Mouse (Mus musculus): Measurements from ENCODE around the gene Fam186b.

Fam186b gene

DNA sequence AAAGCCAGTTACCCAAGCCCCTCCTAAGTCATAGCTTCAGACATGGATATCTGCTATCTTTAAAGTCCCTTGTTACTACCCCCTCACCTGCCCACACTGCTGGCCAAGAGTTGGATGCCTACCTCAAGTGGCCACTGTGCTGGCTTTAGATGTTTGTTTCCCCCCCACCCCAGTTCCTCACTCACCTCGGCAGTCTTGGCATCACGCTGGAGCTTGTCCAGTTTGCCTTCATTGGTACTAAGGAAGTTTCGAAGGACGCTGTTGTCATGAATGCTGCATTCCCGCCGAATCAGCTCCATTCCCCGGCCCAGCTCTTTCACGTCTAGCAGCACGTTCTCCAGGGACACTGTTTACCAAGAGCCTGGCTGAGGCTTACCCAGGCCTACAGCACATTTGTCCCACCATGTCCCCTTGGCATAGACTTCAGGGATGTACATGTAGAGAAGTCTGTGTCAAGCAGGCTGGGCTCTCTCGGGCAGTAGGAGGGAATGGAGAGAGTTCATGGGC, 24.5 kb upstream of the Fam186b start:
- DNase-seq (ENCODE audit: low read depth, low spot score): no peak

DNA sequence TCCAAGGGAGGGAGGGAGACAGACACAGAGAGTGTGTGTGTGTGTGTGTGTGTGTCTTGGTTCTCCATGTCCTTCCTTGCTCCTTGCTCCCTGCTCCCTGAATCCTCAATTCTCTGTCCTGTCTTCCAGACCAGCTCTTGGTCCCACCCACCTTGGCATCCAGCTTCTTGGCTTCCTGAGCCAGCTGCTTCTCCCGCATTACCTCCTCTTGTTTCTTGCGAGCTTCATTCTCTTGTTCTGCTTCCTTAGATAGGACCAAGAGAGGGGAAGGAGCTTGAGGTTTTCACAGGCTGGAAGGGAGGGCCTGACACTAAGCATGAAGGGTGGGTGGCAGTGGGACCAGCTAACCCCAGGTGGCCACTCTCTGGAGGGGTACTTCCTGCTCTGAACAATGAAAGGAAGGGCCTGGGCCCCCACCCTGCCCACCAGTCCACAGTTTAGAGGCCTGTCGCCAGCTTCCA, 23.8 kb upstream of the Fam186b start:
- no peak for DNase-seq (ENCODE audit: low read depth, low spot score)

GRCm38 (mm10) chr15:99318861-99319410, 23.2 kb upstream of the Fam186b start:
- no peak for DNase-seq (ENCODE audit: low read depth, low spot score)

DNA sequence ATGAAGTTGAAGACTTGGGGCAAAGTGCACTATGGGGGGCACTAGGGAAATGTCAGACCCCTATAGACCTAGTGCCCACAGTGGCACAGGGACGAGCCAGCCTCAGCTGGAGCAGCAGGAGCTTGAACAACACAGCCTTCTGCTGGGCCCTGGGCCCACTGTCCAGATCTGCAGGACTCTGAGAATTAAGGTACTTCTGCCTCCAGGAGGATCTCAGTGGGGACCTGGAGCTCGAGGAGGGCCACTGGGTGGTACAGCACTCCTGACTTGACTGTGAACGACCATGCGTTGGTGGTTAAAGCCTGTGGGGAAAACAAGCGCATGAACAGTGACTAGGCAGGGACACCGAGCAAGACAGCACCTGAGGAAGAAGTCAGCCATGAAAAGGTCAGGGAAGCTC, 22.4 kb upstream of the Fam186b start:
- no peak for DNase-seq (ENCODE audit: low read depth, low spot score)

DNA sequence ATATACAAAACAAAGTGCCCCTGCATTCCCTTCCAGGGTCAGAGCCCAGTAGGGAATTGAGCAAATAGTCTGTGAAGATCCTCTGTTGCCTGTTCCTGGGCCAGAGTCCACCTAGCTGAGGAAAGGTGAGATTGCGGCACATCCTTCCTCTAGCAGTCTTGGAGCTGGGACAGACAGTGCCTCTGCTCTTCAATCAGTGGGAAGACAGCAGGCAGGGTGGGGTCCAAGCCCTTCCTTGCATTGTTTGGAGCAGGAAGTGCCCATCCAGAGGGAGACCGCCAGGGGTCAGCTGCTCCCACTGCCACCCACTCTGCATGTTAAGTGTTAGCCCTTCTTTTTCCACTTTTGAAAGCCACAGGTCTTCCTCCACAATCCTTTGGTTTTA, 21.6 kb upstream of the Fam186b start:
- DNase-seq (ENCODE audit: low read depth, low spot score): no peak

DNA sequence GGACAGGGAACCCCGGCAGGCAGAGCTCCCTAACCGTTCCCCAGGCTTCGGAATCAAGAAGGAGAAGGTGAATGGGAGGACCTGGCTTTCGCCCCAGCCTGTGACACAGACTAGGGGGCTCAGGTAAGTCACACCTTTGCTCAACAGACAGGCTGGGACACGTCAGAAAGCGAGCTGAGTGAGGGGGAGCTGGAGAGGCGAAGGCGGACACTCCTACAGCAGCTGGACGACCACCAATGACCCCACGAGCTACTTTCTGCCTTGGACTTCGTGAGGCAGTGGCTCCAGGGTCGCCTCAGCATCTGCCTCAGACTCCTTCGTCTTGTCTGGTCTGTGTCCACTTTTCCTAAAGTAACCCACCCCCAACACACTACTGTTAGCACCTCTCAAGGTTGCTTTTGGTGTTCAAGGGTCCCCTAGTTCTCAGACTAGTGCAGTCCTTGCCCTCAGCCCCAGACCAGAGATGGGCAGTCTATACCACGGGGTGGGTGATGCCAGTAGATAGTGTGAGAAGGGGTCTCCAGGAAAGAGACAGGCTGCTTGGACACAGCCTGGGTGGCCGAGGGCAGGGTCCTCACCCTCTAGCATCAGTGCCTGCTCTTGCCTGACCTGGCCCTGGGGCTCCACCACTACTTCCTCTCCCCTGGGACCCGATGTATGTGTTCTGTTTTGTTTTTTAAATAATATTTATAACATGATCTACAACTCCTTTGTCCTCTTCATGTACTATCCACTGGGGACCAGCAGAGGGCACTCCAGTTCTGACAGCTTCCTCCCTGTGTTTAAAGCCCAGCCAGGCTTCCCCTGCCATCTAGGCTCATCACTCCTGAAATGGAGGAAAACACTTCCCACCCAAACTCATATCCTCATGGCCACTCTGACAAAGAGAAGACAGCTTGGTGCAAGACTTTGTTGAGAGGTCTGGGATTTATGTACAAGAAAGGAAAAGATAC, 20.9 kb upstream of the Fam186b start:
- no peak for DNase-seq (ENCODE audit: low read depth, low spot score)

- no peak for DNase-seq (ENCODE audit: low read depth, low spot score)
Measured at GRCm38 (mm10) chr15:99314891-99315290, 19.2 kb upstream of the Fam186b start.

GRCm38 (mm10) chr15:99310617-99311016, 14.9 kb upstream of the Fam186b start:
- no peak for DNase-seq (ENCODE audit: low read depth, low spot score)

DNA sequence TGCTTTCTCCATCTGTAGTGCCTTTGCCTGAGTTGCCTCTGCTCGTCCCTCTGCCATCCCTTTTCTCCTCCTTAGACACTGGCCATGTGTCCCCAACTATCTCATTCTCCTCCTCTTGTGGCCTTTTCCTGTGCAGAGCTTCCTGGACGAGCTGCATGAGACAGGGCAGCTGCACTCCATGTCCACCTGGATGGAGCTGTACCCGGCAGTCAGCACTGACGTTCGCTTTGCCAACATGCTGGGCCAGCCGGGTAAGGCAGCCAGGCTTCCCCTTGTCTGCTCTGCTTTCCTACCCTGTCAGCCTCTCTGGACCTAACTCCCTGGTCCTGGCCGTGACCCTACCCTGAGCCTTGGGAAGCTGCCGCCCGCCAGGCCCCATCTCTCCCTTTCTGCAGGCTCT, 13.9 kb upstream of the Fam186b start:
- no peak for DNase-seq (ENCODE audit: low read depth, low spot score)

- no peak for DNase-seq (ENCODE audit: low read depth, low spot score)
Measured at GRCm38 (mm10) chr15:99307476-99307875, 11.8 kb upstream of the Fam186b start.

GRCm38 (mm10) chr15:99296213-99296612, 525 bp upstream of the Fam186b start:
- no peak for DNase-seq (ENCODE audit: low read depth, low spot score)

DNA sequence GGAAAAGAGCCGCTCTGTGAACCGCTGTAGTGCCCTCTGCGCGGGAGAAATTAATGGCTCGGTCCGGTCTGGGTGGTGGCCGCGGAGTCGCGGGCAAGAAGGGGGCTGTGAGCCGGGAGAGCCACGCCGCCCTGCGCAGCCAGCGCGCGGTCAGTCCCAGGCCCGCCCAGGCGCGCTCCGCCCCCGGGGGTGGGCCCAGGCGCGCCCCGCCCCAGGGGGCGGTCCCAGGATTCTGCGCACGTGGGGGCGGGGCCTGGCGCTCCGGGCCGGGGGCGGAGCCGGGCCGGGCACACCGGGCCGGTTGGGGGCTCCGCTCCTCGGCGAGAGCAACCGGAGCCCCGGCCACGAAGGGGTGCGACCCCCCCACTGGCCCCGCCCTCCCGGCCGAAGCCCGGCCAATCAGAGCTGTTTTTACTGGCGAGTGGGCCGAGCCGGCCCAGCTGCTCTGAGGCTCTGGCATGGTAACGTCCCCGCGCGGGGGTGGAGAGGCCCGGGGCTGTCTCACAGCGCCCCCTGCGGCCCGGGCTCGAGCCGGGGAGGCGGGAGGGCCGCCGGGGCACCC, 794 bp downstream of the Fam186b start, which contains the start of gene Prpf40b:
Prpf40b (plus strand) TSS at position 275 of the 562 bp plus-strand sequence.
- peak; percentile 73 for DNase-seq (ENCODE audit: low read depth, low spot score)

DNA sequence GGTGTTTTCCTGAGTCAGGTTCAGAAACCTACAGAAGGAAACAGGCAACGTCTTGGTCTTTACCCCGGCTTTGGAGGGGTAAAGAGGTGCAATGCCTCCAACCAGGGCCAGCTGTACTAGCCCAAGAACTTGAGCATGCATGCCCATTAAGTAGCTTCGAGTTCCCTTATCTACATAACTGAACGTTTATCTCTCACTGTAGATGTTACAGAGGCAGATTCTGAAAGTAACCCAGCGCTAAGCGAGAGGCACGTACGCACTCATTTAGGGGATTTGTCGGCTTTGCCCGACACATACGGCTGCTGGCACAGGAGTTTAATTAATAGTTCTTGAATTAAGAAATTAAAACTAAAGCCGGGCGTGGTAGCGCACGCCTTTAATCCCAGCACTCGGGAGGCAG, 1.4 kb downstream of the Fam186b start:
- DNase-seq (ENCODE audit: low read depth, low spot score): no peak

GRCm38 (mm10) chr15:99290586-99290985, 5.1 kb downstream of the Fam186b start:
- no peak for DNase-seq (ENCODE audit: low read depth, low spot score)

DNA sequence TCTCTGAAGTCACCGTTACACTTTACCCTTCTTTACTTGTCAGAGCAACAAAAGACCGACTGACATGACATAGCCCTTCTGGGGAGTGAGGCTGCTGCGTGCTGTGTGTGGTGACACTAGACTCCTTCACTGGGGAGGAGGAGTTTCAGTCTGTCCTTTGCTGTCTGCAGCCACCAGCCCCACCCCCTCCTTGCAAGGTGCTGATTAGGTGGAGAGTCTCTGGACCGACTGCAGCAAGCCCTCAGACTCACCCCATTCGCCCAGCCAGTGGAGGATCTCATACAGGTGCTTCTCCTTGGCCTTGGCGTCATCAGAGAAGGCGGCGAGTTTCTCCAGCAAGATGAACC, 10.5 kb downstream of the Fam186b start:
- no peak for DNase-seq (ENCODE audit: low read depth, low spot score)

DNA sequence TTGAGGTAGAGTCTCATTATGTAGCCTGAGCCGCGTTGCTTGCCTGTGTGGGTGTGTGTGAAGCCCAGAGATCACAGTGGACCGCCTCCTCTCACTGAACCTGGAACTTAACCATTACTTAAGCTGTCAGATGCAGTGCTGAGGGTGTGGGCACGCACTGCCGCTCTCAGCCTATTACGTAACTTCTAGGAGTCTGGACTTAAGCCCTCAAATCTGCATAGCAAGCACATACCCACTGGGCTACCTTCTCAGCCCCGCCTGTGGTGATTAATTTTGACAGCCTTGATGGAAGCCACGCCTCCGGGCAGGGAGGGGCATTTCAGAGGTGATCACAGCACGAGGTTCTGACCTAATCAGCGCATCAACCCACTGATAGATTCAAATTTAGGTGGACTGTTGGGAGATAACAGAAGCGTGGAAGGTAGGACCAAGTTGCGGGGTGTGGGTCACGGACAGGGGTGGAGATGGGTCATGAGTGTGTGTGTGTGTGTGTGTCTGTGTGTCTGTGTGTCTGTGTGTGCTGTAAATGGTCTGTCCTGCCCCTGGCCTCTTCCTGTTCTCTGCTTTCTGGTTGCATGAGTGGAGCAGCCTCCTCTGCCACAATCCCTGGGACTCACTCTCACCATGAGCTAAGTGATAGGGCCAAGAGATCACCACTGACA, 11.0 kb downstream of the Fam186b start:
- DNase-seq (ENCODE audit: low read depth, low spot score): no peak

- DNase-seq (ENCODE audit: low read depth, low spot score): no peak
Measured at GRCm38 (mm10) chr15:99283456-99283855, 12.2 kb downstream of the Fam186b start.

- no peak for DNase-seq (ENCODE audit: low read depth, low spot score)
Measured at GRCm38 (mm10) chr15:99278271-99278670, 17.4 kb downstream of the Fam186b start.

GRCm38 (mm10) chr15:99276095-99276494, 19.6 kb downstream of the Fam186b start:
- no peak for DNase-seq (ENCODE audit: low read depth, low spot score)

- peak; percentile 70 for DNase-seq (ENCODE audit: low read depth, low spot score)
Measured at GRCm38 (mm10) chr15:99265679-99266078, 30.0 kb downstream of the Fam186b start.

GRCm38 (mm10) chr15:99264363-99264762, 31.3 kb downstream of the Fam186b start:
- no peak for DNase-seq (ENCODE audit: low read depth, low spot score)

DNA sequence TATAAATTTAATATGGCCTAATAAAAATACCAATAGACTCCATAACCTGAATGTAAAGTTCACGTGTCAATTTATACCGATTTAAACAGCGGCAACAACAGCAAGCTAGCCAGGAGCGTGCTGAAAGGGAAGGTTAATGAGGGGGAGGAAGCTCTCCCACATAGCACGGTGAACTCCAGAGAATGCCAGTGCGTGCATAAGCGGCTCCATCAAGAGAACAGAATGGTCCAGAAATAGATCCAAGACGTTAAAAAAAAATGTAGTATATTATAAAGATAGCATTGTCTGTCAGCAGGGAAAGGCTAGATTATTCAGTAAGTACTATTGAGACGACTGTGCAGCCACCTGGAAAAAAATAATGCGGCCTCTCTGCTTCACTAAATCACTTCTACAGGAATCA, 33.0 kb downstream of the Fam186b start:
- no peak for DNase-seq (ENCODE audit: low read depth, low spot score)

Data from WW6 (cell line).